Mouse (Mus musculus) heart, adult 2 months (tissue): ENCODE measurements around the gene Csf3r.

Experiments used
- CTCF ChIP-seq: fragments of 200-600 bp; IDR thresholded peaks from 2 replicates; pipeline ENCODE4 v1.8.1; 2022; ENCODE audit warnings: antibody characterized with exemption, mild to moderate bottlenecking, moderate library complexity
- POLR2A ChIP-seq: fragments of 200-500 bp; IDR thresholded peaks from 2 replicates; pipeline ENCODE4 v1.6.1; 2011; ENCODE audit warnings: mild to moderate bottlenecking, low read depth, low read length, control low read depth; ENCODE audit not compliant: insufficient read depth

GRCm38 (mm10) chr4:126027980-126028379, 3.6 kb downstream of the Csf3r start:
- TF ChIP-seq POLR2A (no peak), CTCF (no peak)
